Mouse (Mus musculus): ENCODE results near the gene Ddi2. TPM values are rescaled to one million over a fixed set of nuclear protein-coding genes. Genes with fewer than 3 reads are reported as not detected.

Ddi2 gene
- total RNA-seq, 2 experiments from 2014 or later = 39.4 to 44.1 TPM

DNA sequence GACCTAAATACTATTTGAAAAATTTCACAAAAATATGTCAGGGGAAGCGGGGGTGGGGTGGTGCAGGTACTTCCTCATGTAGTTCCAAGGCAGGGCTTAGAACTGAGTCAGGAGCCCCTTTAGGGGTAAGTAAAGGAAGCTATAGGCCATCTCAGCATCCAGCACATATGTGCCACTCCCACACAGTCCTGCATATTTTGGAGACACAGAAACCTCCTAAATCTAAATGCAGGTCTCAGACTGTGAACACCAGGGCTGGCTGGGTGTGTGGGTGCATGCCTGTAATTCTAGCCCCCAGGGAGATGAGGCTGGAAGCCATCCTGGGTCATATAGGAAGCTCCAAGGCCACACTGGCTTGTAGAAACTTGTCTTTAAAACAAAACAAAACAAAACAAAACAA lies 12.0 kb downstream of the Ddi2 start:
- intact Hi-C loops (cut with DNase I) = no loop called here
- peak; percentile 23 to 46 for DNase-seq (ENCODE audit: low spot score in 2 of 2)

DNA sequence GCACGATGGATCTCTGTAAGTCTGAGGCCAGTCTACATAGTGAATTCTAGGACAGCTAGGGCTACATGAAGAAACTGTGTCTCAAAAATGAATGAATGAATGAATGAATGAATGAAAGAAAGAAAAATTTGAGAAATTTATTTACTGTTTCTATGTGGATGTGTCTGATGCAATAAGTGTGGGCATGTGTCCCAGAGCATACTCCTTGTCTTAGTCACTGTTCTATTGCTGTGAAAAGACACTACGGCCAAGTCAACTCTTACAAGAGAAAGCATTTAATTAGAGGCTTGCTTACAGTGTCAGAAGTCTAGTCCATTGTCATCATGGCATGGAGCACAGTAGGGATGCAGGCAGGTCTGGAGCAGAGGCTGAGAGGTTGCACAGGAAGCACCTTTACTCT lies 14.2 kb downstream of the Ddi2 start:
- intact Hi-C loops (cut with DNase I) = no loop called here
- no peak for DNase-seq (ENCODE audit: low spot score in 2 of 2)

DNA sequence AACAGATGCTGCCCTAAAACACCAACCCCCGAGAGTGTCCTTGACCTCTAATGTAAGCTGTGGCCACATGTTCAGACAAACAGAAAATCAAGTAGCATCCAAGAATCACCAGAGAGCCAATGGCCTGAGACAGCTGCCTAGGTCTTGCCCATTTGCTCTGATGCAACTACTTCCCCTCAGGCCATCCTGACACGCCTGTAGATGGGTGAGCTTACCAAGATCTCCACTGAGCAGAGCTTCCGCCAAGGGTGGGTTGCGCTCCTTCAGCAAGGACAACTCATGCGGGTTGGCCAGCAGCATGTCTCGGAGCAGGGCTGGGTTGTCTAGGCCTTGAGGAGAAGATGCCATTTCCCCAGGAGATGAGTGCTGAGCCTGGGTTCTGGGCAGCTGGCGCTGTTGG lies 15.2 kb downstream of the Ddi2 start:
- intact Hi-C loops (cut with DNase I) = no loop called here
- DNase-seq (ENCODE audit: low spot score in 2 of 2) = no peak

DNA sequence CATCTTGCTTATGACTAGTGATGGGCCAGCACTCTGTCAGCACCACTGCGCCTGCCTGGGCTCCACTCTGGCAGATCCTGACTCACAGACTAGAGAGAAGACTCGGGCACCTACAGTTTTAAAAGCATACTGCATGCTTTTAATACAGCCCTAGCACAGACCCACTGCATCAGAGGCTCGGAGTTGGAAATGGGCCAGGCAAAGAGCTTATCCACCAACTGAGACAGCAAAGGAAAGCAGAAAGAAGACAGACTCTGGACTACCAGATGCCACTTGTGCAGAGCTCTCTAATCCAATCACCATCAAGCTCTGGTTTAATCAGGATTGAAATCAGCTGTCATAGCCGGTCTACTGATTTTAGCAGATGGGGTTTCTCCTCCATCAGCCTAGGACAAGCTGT lies 17.9 kb downstream of the Ddi2 start:
- peak; percentile 34 to 54 for DNase-seq (ENCODE audit: low spot score in 2 of 2)
- intact Hi-C loops (cut with DNase I) = no loop called here

DNA sequence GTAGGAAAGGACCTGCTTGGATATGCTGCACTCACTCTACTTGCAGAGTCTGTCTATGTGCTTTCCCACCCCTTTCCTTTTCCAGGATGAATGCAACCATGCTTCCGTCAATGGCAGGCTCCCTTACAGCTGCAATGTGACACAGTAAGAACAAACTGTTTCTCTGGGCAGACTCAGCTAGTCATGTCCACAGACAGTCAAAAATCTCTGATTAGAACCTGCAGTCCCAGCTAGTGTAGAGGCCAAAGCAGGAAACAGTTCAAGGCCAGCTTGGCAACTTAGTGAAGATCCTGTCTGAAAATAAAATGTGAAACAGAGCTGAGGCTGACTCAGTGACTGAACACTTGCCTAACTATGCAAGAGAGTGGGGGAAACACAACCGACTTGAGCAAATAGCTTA lies 18.6 kb downstream of the Ddi2 start:
- DNase-seq (ENCODE audit: low spot score in 2 of 2) = no peak
- intact Hi-C loops (cut with DNase I) = no loop called here

DNA sequence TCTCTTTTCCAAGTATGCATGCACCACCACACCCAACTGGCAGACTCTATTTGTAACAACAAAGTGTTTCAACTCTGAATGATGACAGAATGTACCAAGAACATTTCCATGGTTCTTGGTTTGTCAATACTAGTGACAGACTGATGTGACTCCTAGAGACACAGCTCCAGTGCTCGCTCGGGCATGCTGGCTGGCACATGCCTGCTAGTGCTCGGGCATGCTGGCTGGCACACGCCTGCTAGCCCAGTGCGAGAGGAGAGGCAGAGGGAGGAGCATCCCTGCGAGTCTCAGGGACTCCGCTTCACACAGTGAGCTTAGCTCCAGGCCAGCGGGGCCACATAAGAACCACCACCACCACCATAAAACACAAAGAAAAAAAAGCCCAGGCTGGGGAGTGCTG lies 28.5 kb downstream of the Ddi2 start:
- intact Hi-C loops (cut with DNase I) = no loop called here
- no peak for DNase-seq (ENCODE audit: low spot score in 2 of 2)

DNA sequence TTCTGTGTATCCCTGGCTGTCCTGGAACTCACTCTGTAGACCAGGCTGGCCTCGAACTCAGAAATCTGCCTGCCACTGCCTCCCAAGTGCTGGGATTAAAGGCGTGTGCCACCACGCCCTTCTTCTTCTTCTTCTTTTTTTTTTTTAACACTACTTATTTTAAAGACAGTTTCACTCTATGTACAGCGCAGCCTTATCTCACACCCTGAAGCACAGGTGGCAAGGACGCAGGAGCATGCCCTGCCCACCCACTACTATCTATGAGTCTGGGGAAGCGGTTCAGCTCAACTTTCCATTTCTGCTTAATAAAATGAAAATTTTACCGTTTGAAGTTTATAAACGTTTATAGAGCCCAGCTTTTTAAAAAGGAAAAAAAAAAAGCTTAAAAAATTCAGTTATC lies 34.7 kb downstream of the Ddi2 start:
- no peak for DNase-seq (ENCODE audit: low spot score in 2 of 2)
- intact Hi-C loops (cut with DNase I) = no loop called here

DNA sequence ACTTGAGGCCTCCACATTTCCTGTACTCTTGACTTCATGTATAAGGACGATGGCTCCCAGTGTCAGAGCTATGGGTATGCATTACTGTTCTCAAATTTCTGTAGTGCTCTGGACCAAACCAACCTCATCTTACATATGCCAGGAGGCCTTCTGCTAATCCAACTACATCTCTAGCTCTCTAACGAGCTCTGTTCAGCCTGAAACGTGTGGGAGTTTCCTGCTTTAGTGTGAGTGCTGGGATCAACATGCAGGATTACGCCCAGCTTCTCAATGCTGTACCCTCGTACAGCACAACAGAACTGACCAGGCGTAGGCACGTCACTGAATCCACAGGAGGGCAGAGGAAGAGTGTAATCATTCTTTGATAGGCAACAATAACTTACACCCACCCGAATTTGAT lies 36.7 kb downstream of the Ddi2 start:
- intact Hi-C loops (cut with DNase I) = no loop called here
- DNase-seq (ENCODE audit: low spot score in 2 of 2) = no peak

DNA sequence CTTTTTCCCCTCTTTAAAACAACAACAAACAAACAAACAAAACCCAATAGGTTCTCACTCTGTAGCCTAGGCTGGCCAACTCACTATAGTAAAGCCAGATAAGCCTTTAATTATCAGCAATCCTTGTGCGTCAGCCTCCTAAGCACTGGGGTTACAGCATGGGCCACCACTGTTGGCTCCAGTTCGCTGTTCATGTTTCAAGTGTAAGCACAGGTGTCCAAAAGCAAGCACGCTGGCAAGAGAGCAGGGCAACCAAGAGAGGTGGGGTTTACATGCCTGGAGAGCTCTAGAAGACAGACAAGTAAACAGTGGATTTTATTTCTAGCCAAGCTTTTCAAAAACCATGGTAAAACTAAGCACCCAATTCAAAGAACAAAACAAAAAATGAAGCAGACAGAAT lies 37.1 kb downstream of the Ddi2 start:
- DNase-seq (ENCODE audit: low spot score in 2 of 2) = no peak
- intact Hi-C loops (cut with DNase I) = no loop called here

DNA sequence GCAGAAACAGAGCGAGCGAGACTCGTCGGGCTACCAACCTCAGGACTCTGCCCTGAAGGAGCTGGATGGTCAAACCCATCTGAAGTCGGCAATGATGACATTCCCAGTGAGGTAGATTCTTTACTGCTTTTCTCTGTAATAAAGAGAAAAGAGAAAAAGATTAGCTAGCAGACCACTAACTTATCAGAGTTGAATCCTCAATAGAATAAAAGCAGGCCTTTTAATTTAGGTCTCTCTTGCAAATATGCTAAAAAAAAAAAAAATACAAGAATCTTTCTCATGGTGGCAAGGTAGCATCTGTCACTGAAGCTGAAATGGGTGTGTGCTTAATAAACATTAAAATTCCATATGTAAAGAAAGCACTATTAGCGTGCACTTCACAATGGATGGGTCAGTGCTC lies 37.7 kb downstream of the Ddi2 start, which contains the start of gene Rsc1a1:
Gene Rsc1a1 (minus strand): TSS at position 101 of the 400 bp plus-strand sequence.
- intact Hi-C loops (cut with DNase I) = no loop called here
- no peak for DNase-seq (ENCODE audit: low spot score in 2 of 2)

DNA sequence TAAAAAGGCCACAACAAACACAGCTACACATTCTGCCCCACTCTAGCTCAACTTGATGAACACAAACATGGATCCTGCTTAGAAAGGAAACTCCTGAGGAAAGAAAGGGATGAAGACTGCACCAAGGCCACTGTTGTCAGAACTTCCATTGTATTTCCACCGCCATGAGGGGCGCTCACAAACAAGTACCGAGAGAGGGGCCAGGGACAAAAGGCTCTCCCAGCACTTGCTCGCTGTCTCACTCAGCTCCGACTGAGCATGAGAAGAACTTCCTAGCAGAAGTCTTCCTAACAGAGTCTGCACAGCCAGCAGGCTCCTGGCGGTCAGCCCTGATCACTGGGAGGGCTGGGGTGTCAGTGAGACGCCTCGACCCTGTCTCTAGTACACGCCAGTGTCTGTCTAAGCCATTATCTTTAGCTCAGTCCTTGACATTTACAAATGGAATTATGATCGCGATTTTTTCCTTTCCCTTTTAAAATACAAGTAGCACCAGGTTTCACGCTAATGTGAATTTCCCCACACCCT lies 40.5 kb downstream of the Ddi2 start:
- no peak for DNase-seq (ENCODE audit: low spot score in 2 of 2)

DNA sequence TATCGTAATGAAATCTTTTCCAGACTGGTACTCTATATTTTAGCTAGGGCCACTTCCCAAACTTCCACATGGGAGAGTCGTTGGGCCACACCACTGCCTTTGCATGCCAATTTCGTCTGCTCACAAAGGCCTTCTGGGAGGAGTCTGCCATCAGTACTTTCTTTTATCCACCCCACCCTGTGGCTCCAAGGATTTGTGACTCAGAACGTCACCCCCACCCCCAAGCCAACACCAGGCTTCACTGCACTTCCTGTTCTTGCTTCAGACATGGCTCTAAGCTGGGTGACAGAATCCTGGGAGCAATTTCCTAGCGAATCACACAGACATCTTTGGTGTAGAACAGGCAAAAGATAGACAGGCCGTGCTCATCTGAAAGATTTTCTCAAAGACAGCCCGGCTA lies 41.5 kb downstream of the Ddi2 start:
- intact Hi-C loops (cut with DNase I) = no loop called here
- DNase-seq (ENCODE audit: low spot score in 2 of 2) = no peak

More for the DNA sequence above, 40.5 kb downstream of the Ddi2 start:
- intact Hi-C loops (cut with DNase I) = no loop called here

DNA sequence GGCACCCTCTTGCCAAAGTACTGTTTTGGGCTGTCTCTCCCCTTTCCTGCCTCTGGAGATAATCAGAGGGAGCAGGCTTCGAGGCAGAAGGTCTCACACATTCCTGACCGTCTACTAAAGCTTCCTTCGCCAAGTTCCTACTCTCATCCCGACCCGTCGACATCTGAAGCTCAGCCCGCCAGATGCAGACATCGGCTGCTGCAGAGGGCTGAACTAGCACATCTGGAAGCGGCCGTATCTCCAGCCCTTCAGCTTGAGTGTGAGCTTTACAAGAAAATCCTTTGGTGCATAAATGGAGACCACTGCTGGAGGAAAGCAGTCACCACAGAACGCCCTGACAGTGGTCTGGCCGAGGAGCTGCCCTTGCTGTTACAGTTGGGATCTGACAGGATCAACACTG lies 42.3 kb downstream of the Ddi2 start:
- intact Hi-C loops (cut with DNase I) = no loop called here
- DNase-seq (ENCODE audit: low spot score in 2 of 2) = no peak

DNA sequence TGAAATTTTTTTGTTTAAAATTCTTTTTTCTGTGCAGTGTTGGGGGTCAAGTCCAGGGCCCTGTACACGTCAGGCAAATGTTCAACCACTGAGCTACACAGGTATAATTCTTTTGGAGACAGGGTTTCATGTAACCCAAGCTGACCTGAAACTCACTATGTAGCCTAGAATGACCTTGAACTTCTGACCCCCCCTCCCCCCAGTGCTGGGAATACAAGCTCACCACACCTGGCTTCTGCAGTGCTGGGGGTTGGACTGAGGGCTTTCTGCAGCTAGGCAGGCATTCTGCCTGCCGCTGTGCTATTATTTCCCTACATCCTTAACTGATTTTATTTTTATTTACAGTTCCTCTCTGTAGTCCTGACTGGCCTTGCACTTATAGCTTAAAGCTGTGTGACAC lies 44.2 kb downstream of the Ddi2 start:
- DNase-seq (ENCODE audit: low spot score in 2 of 2) = no peak
- intact Hi-C loops (cut with DNase I) = no loop called here

DNA sequence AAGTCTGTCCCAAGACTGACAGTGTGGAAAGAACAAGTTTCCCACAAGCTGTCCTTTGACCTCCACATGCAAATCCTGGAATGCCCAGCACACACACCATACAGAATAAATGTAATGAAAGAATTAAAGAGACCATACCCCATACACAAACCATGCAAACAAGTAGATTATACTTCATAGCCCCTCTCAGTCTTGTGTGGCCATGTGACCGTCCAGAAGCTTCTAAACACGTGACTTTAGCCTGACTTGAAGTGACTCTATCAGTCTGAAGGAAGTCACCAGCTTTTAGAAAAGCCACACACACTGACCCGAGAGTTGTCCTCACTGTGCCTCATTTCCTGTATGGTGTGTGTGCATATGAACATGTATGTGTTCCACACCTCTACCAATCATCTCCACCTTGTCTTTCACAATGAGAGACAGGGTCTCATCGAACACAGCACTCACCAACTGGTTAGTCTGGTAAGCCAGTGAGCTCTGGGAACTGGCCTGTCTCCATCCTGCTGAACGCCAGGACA lies 46.7 kb downstream of the Ddi2 start:
- no peak for DNase-seq (ENCODE audit: low spot score in 2 of 2)
- intact Hi-C loops (cut with DNase I) = no loop called here

DNA sequence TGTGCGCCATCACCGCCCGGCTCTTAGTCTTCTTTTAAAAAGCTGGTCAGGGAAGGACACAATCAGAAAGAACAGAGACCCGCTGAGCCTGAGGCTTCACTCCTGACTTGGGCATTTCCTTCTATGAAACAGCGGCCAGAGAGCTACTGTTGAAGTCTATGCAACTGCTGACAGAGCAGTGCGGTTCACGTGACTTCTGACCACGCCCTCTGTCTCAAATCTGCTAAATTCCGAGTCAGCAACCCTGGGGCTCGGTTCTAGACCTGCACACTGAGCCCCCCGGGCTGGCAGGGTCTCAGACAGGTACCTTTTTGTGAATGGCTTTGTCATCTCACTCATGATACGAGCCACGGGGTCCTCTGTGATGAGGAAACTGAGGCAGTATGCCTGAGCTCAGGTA lies 50.9 kb downstream of the Ddi2 start:
- intact Hi-C loops (cut with DNase I) = no loop called here
- DNase-seq (ENCODE audit: low spot score in 2 of 2) = no peak

DNA sequence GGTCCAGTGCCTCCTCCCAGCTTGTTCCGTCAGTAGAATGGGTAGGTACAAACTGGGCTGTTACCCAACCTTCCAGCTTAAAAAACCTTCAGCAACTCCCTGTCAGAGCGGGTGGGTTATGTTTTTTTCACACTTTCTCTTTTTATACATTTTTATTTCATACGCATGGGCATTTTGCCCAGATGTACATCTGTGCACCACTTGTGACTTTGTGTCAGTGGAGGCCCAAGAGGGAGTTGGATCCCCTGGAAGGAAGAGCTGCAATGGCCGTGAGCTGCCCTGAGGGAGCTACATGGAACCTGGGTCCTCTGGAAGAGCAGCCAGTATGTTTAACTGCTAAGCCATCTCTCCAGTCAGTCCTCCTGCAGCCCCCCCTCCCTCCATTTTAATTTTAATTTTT lies 51.8 kb downstream of the Ddi2 start:
- intact Hi-C loops (cut with DNase I) = no loop called here
- no peak for DNase-seq (ENCODE audit: low spot score in 2 of 2)

DNA sequence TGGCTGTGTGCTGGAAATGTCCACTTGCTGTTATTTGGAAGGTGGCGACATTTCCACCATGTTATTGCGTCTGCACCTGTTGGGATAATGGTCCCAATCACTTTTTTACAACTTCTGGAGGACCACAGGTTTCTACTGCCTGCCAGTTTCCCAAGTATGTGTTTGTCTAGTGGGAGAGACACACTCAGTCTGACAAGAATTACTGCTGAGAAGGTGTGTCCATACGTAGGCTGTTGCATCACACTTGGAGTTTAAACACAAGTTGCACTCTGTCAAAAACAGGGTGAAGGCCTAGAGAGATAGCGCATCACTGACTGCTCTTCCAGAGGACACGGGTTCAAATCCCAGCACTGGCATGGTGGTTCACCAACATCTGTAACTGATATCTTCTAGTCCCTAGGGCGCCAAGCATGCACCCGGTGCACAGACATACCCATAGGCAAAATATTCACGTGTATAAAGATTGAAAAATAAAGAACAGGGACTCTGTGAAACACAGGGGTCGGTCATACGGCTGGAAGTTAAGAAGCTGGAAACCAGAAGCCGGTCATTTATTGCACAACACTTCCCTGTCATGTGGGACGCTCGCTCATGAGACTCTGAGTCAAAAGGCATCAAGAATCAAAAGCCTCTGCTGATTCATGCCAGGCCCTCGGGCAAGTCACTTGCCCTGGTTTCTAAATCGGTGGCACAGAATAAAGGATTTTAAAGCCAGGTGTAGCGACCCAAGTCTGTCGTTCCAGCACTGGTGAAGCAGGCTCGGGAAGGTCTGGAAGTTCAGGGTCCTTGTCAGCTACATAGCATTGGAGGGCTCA lies 53.1 kb downstream of the Ddi2 start:
- DNase-seq (ENCODE audit: low spot score in 2 of 2) = no peak
- intact Hi-C loops (cut with DNase I) = no loop called here

DNA sequence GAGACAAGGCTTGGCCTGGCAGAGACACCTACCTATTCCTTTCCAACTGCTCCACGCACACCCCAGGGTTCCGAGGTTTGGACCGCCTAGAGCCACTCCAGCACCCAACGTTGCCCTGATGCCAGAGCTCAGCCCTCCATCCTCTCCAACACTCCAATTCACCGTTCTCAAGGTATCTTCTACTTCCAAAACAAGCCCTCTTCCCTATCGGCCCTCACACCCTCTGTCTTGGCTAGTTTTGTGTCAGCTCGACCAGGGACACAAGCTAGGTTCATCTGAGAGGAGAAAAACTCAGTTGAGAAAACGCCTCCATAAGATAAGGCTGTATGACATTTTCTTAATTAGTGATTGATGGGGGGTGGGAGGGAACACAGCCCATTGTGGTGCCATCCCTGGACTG lies 58.4 kb downstream of the Ddi2 start, which contains the start of gene Plekhm2:
Gene Plekhm2 (minus strand): TSS at position 101 of the 400 bp plus-strand sequence.
- intact Hi-C loops (cut with DNase I) = no loop called here
- DNase-seq (ENCODE audit: low spot score in 2 of 2) = no peak

DNA sequence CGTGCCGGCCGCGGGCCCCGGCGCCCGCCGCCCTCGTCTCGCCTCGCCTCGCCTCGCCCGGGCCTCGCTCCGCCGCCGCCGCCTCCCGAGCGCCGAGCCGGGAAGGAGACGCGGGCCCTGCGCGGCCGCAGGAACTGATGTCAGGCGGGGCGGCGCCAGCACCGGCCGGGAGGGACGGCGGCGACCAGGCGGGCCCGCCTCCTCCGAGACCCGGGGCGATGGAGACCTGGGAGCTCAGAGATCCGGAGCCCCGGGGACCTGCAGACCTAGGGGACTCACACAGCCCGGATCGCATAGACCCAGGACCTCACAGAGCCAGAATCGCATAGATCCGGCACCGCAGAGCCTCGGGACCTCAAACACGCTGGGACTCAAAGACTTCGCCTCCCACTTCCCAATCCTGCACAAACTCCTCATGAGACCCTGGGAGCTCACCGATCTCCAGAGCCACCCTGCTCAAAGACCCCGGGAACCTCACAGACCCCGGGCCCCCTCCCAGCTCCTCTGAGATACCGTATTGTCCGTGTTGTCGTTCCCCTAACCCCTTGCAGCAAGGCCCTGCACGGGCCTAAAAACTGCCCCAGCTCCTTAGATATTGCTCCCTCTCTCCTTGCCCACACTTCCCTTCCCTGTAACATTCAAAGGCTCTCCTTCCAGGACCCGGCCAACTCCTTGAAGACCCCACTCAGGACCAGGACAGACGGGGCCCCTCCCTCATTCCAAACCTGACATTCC lies 59.0 kb downstream of the Ddi2 start:
- DNase-seq (ENCODE audit: low spot score in 2 of 2) = peak; percentile 76 to 82
- intact Hi-C loops (cut with DNase I) = no loop called here
